ENCODE assay signal across 9 mouse cellular contexts in the genomic region with DNA sequence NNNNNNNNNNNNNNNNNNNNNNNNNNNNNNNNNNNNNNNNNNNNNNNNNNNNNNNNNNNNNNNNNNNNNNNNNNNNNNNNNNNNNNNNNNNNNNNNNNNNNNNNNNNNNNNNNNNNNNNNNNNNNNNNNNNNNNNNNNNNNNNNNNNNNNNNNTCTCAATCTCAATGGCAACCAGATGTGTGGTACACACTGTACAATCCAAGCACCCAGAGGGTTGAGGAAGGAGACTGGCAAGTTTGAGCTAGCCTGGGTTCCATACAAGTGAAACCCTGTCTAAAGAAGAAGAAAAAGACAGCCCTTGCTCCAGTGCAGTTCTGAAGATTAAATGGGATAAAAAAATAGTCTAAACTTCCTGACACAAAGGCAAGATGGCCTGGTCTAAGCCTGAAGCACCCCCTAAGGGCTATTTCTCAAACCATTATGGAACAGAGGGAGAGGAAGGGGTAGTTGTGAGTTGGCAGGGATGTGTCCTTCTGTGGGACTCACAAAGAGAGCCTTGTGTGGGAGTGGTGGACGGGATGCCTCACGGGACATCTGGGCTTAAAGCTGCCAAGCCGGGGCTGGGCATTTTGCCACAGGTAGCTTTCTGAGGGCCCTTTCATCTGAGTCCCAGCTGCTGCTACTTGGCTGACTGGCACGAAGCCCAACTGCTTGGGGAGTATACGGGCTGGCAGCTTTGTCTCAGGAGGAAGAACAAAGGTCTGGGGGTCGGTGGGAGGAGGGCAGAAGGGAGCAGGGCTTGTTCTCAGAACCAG. TPM values are rescaled to one million over a fixed set of nuclear protein-coding genes. Genes with fewer than 3 reads are reported as not detected.
DNase-seq lines count a peak whose midpoint lies in the region; ATAC-seq and TF ChIP-seq lines count a peak whose summit lies in the region.
"Had no signal": no experiment of that assay in that cellular context is flagged by ENCODE, and none has a peak within 500 bp of the region (broad histone marks: within the 10 kb centered on the region; RNA-seq: fewer than 3 reads in every experiment).

No protein-coding gene starts in this region.

- H3K27me3 ChIP-seq in hindbrain, postnatal 0 days (ENCODE audit: insufficient read depth, low read length) = no peaks in the 10 kb centered on the region
- no peaks in the 10 kb centered on the region for H3K27me3 ChIP-seq in midbrain, embryonic 15.5 days (replicated peaks)
- no peaks in the 10 kb centered on the region for H3K27me3 ChIP-seq in testis, adult 2 months (ENCODE audit: control insufficient read depth, insufficient read depth, low read length)

- H3K4me3 ChIP-seq in hindbrain, postnatal 0 days (ENCODE audit: low read length) = no peak overlapping the region
- no peak overlapping the region for H3K4me3 ChIP-seq in midbrain, embryonic 15.5 days
- no peak overlapping the region for H3K4me3 ChIP-seq in testis, adult 2 months (ENCODE audit: control insufficient read depth, low read depth, low read length)

- H3K36me3 ChIP-seq in hindbrain, postnatal 0 days (ENCODE audit: insufficient read depth, low read length) = no peaks in the 10 kb centered on the region
- H3K36me3 ChIP-seq in midbrain, embryonic 15.5 days (replicated peaks) = no peaks in the 10 kb centered on the region
- no peaks in the 10 kb centered on the region for H3K36me3 ChIP-seq in testis, adult 2 months (ENCODE audit: control insufficient read depth, insufficient read depth, low read length)

- TF ChIP-seq CTCF in hindbrain, postnatal 0 days (IDR thresholded peaks at IDR 0.05; ENCODE audit: low read depth) = peak; percentile 22; the same call in 1 of the 2 replicates
- TF ChIP-seq CTCF in testis, adult 2 months (IDR thresholded peaks at IDR 0.05; ENCODE audit: control insufficient read depth, insufficient read depth, insufficient replicate concordance, low read depth, low read length) = no peak

- no peak overlapping the region for H3K9ac ChIP-seq in hindbrain, postnatal 0 days (replicated peaks; ENCODE audit: low read length)
- no peak overlapping the region for H3K9ac ChIP-seq in midbrain, embryonic 15.5 days

- H3K27ac ChIP-seq in hindbrain, postnatal 0 days = peak overlapping the region; percentile 86
- peak overlapping the region; percentile 82 for H3K27ac ChIP-seq in midbrain, embryonic 15.5 days
- H3K27ac ChIP-seq in testis, adult 2 months (ENCODE audit: control insufficient read depth, insufficient read depth, low read depth, low read length) = peak overlapping the region; percentile 68; the same call in 1 of the 2 replicates

- WGBS in hindbrain, postnatal 0 days = 17% methylated on average over 6 of the region's 6 CpGs
- WGBS in midbrain, embryonic 15.5 days = 23% methylated on average over 6 of the region's 6 CpGs

- ATAC-seq in hindbrain, postnatal 0 days = peak; percentile 97
- peak; percentile 94 for ATAC-seq in midbrain, embryonic 15.5 days (replicated peaks)

- no peaks in the 10 kb centered on the region for H3K4me1 ChIP-seq in hindbrain, postnatal 0 days (ENCODE audit: insufficient read depth, low read length)
- H3K4me1 ChIP-seq in midbrain, embryonic 15.5 days = no peaks in the 10 kb centered on the region
- H3K4me1 ChIP-seq in testis, adult 2 months (ENCODE audit: control insufficient read depth, insufficient read depth, low read length) = no peaks in the 10 kb centered on the region; the same call in 1 of the 2 replicates

- no peak overlapping the region for H3K4me2 ChIP-seq in hindbrain, postnatal 0 days (ENCODE audit: low read depth, low read length)
- no peak overlapping the region for H3K4me2 ChIP-seq in midbrain, embryonic 15.5 days

- H3K9me3 ChIP-seq in hindbrain, postnatal 0 days (ENCODE audit: low read length) = no peaks in the 10 kb centered on the region
- H3K9me3 ChIP-seq in midbrain, embryonic 15.5 days = no peaks in the 10 kb centered on the region

- DNase-seq in adrenal gland, adult (ENCODE audit: inconsistent age in 2 of 2, low spot score in 1 of 2) = peak; percentile 87 to 93
- peak; percentile 96 to 97 for DNase-seq in cerebellum, postnatal 10 days
- DNase-seq in gastrocnemius, postnatal 10 days = peak; percentile 85
- peak; percentile 98 for DNase-seq in hindbrain, postnatal 0 days (ENCODE audit: low spot score)
- DNase-seq in left cerebral cortex, adult 11 months (ENCODE audit: low spot score) = peak; percentile 89
- DNase-seq in embryo, embryonic 10.5 days (ENCODE audit: low spot score) = no peak

- no peak for TF ChIP-seq POLR2A in testis, adult 2 months (IDR thresholded peaks at IDR 0.05; ENCODE audit: control insufficient read depth, low read depth, low read length)

RNA-seq across cellular contexts. Expression of a gene that starts 4.8 kb away (rescaled TPM):
- total RNA-seq in gastrocnemius, postnatal 10 days (2021) = 1 to 10 TPM in 1 of 2 experiments, under 1 TPM in 1; 0.54 to 1.3 TPM
- 0.68 and 1.5 TPM in 2 replicates for total RNA-seq in hindbrain, postnatal 0 days (2014; rRNA removed)
- 2.6 and 3.1 TPM in 2 replicates for polyA plus RNA-seq in hindbrain, postnatal 0 days (2015; fragmentation: Nextera tagmentation; extraction: Ambion mirVana)
- polyA plus RNA-seq in midbrain, embryonic 15.5 days (2015; fragmentation: Nextera tagmentation; extraction: Ambion mirVana) = 1.1 and 1.2 TPM in 2 replicates
- 8.8 and 12.2 TPM in 2 replicates for polyA plus RNA-seq in testis, adult 2 months (2012; rRNA removed)

RNA-seq across cellular contexts. Expression of a gene that starts 28.8 kb away (rescaled TPM):
- total RNA-seq in gastrocnemius, postnatal 10 days (2021) = 10 to 100 TPM; 32.6 to 44.3 TPM
- total RNA-seq in hindbrain, postnatal 0 days (2014; rRNA removed) = 5.2 and 6.4 TPM in 2 replicates
- 6.3 and 7.7 TPM in 2 replicates for polyA plus RNA-seq in hindbrain, postnatal 0 days (2015; fragmentation: Nextera tagmentation; extraction: Ambion mirVana)
- 1.7 and 1.9 TPM in 2 replicates for polyA plus RNA-seq in midbrain, embryonic 15.5 days (2015; fragmentation: Nextera tagmentation; extraction: Ambion mirVana)
- polyA plus RNA-seq in testis, adult 2 months (2012; rRNA removed) = 3.6 and 4.1 TPM in 2 replicates
- total RNA-seq: neutrophil, adult 5-6 weeks had no signal

RNA-seq across cellular contexts. Expression of a gene that starts 34.4 kb away (rescaled TPM):
- total RNA-seq in gastrocnemius, postnatal 10 days (2021) = 10 to 100 TPM; 27.2 to 27.3 TPM
- total RNA-seq in hindbrain, postnatal 0 days (2014; rRNA removed) = 28.3 and 39.5 TPM in 2 replicates
- 29.3 and 30.2 TPM in 2 replicates for polyA plus RNA-seq in hindbrain, postnatal 0 days (2015; fragmentation: Nextera tagmentation; extraction: Ambion mirVana)
- polyA plus RNA-seq in midbrain, embryonic 15.5 days (2015; fragmentation: Nextera tagmentation; extraction: Ambion mirVana) = 40.7 and 48.3 TPM in 2 replicates
- polyA plus RNA-seq in testis, adult 2 months (2012; rRNA removed) = 69.6 and 78.9 TPM in 2 replicates

RNA-seq across cellular contexts. Expression of a gene that starts 46.5 kb away (rescaled TPM):
- total RNA-seq in gastrocnemius, postnatal 10 days (2021) = 100 to 1,000 TPM; 280 to 319 TPM
- total RNA-seq in hindbrain, postnatal 0 days (2014; rRNA removed) = 340 and 423 TPM in 2 replicates
- 697 and 742 TPM in 2 replicates for polyA plus RNA-seq in hindbrain, postnatal 0 days (2015; fragmentation: Nextera tagmentation; extraction: Ambion mirVana)
- polyA plus RNA-seq in midbrain, embryonic 15.5 days (2015; fragmentation: Nextera tagmentation; extraction: Ambion mirVana) = 377 and 384 TPM in 2 replicates
- 46.2 and 81.2 TPM in 2 replicates for polyA plus RNA-seq in testis, adult 2 months (2012; rRNA removed)
